Mouse (Mus musculus): ENCODE measurements around the gene Il34. TPM values are rescaled to one million over a fixed set of nuclear protein-coding genes. Genes with fewer than 3 reads are reported as not detected.

Il34 gene
- polyA plus RNA-seq, 1 experiment from 2014 or later = 8.8 TPM

GRCm38 (mm10) chr8:110704103-110704502 lies 101.6 kb downstream of the Il34 start:
- Histone ChIP-seq H3K4me3 (ENCODE audit: low read length) (no peak overlapping the region), H3K4me2 (ENCODE audit: low read length) (no peak overlapping the region), H3K36me3 (ENCODE audit: control insufficient read depth, insufficient read depth, low read length) (no peaks in the 10 kb centered on the region; the same call in 1 of the 2 replicates), H3K27me3 (replicated peaks; ENCODE audit: control insufficient read depth, insufficient read depth, low read length) (no peaks in the 10 kb centered on the region), H3K9me3 (ENCODE audit: control insufficient read depth, low read length) (no peaks in the 10 kb centered on the region), H3K27ac (ENCODE audit: low read depth, low read length) (0 out of 2 replicates have a peak overlapping the region, but pooled peaks have one; percentile 7), H3K9ac (ENCODE audit: low read depth, low read length) (no peak overlapping the region), H3K4me1 (ENCODE audit: control insufficient read depth, insufficient read depth, low read depth, low read length) (peaks cover 35% of the 10 kb centered on the region)
- ATAC-seq = no peak
- WGBS = 87% methylated on average over 3 of the region's 3 CpGs

- Histone ChIP-seq H3K9ac (ENCODE audit: low read depth, low read length) (no peak overlapping the region), H3K9me3 (ENCODE audit: control insufficient read depth, low read length) (no peaks in the 10 kb centered on the region), H3K27me3 (replicated peaks; ENCODE audit: control insufficient read depth, insufficient read depth, low read length) (no peaks in the 10 kb centered on the region), H3K4me3 (ENCODE audit: low read length) (no peak overlapping the region), H3K36me3 (ENCODE audit: control insufficient read depth, insufficient read depth, low read length) (no peaks in the 10 kb centered on the region; the same call in 1 of the 2 replicates), H3K27ac (ENCODE audit: low read depth, low read length) (0 out of 2 replicates have a peak overlapping the region, but pooled peaks have one; percentile 51), H3K4me1 (ENCODE audit: control insufficient read depth, insufficient read depth, low read depth, low read length) (peaks cover 33% of the 10 kb centered on the region), H3K4me2 (ENCODE audit: low read length) (no peak overlapping the region)
- no peak for ATAC-seq
- 76% methylated on average over 9 of the region's 9 CpGs for whole genome bisulfite sequencing
Observed at GRCm38 (mm10) chr8:110703460-110704061, 102.2 kb downstream of the Il34 start.

GRCm38 (mm10) chr8:110702636-110703459 lies 102.9 kb downstream of the Il34 start:
- H3K4me1 ChIP-seq (ENCODE audit: control insufficient read depth, insufficient read depth, low read depth, low read length) = peaks cover 29% of the 10 kb centered on the region

DNA sequence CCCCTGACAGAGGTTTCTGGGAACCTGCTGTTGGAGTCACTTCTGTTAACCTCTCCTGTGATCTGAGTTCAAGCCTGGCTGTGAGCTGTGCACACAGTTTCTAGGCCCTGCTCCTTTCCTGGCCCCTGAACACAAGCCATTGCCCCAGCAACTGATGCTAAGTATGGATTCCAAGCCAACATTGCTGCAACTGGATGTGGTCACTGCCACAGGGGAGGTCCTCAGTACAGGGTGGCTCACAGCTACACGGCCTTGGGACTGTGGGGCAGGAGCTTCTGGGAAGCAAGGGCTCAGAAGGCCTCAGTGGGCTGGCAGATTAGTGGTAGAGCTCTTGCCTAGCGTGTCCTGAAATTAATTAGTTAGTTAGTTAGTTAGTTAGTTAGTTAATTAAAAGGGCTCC lies 105.2 kb downstream of the Il34 start:
- WGBS = 93% methylated on average over 2 of the region's 2 CpGs
- Histone ChIP-seq H3K4me2 (ENCODE audit: low read length) (no peak overlapping the region), H3K36me3 (ENCODE audit: control insufficient read depth, insufficient read depth, low read length) (no peaks in the 10 kb centered on the region; the same call in none of the 2 replicates), H3K9me3 (ENCODE audit: control insufficient read depth, low read length) (no peaks in the 10 kb centered on the region), H3K4me1 (ENCODE audit: control insufficient read depth, insufficient read depth, low read depth, low read length) (peaks cover 34% of the 10 kb centered on the region), H3K27ac (ENCODE audit: low read depth, low read length) (no peak overlapping the region), H3K9ac (ENCODE audit: low read depth, low read length) (no peak overlapping the region), H3K27me3 (replicated peaks; ENCODE audit: control insufficient read depth, insufficient read depth, low read length) (no peaks in the 10 kb centered on the region), H3K4me3 (ENCODE audit: low read length) (no peak overlapping the region)
- ATAC-seq = no peak

More at GRCm38 (mm10) chr8:110702636-110703459, 102.9 kb downstream of the Il34 start:
- H3K9ac ChIP-seq (ENCODE audit: low read depth, low read length) = no peak overlapping the region
- no peak overlapping the region for H3K4me2 ChIP-seq (ENCODE audit: low read length)
- peak overlapping the region; percentile 51; the same call in 1 of the 2 replicates for H3K27ac ChIP-seq (ENCODE audit: low read depth, low read length)
- no peaks in the 10 kb centered on the region for H3K27me3 ChIP-seq (replicated peaks; ENCODE audit: control insufficient read depth, insufficient read depth, low read length)
- ATAC-seq = no peak
- WGBS = 32% methylated on average over 9 of the region's 9 CpGs
- H3K36me3 ChIP-seq (ENCODE audit: control insufficient read depth, insufficient read depth, low read length) = no peaks in the 10 kb centered on the region; the same call in 1 of the 2 replicates
- H3K9me3 ChIP-seq (ENCODE audit: control insufficient read depth, low read length) = no peaks in the 10 kb centered on the region
- no peak overlapping the region for H3K4me3 ChIP-seq (ENCODE audit: low read length)

- Histone ChIP-seq H3K36me3 (ENCODE audit: control insufficient read depth, insufficient read depth, low read length) (no peaks in the 10 kb centered on the region; the same call in none of the 2 replicates), H3K4me3 (ENCODE audit: low read length) (no peak overlapping the region), H3K4me1 (ENCODE audit: control insufficient read depth, insufficient read depth, low read depth, low read length) (peaks cover 37% of the 10 kb centered on the region), H3K27ac (ENCODE audit: low read depth, low read length) (peak overlapping the region; percentile 31; the same call in 1 of the 2 replicates), H3K27me3 (replicated peaks; ENCODE audit: control insufficient read depth, insufficient read depth, low read length) (no peaks in the 10 kb centered on the region), H3K9me3 (ENCODE audit: control insufficient read depth, low read length) (no peaks in the 10 kb centered on the region), H3K4me2 (ENCODE audit: low read length) (no peak overlapping the region), H3K9ac (ENCODE audit: low read depth, low read length) (no peak overlapping the region)
- no peak for ATAC-seq
- 82% methylated on average over 7 of the region's 7 CpGs for WGBS
Observed at GRCm38 (mm10) chr8:110699501-110699900, 106.2 kb downstream of the Il34 start.

- H3K4me2 ChIP-seq (ENCODE audit: low read length) = no peak overlapping the region
- 95% methylated on average over 1 of the region's 1 CpGs for WGBS
- no peaks in the 10 kb centered on the region for H3K27me3 ChIP-seq (replicated peaks; ENCODE audit: control insufficient read depth, insufficient read depth, low read length)
- no peak overlapping the region for H3K27ac ChIP-seq (ENCODE audit: low read depth, low read length)
- ATAC-seq = no peak
- H3K9ac ChIP-seq (ENCODE audit: low read depth, low read length) = no peak overlapping the region
- no peaks in the 10 kb centered on the region; the same call in none of the 2 replicates for H3K36me3 ChIP-seq (ENCODE audit: control insufficient read depth, insufficient read depth, low read length)
- H3K4me1 ChIP-seq (ENCODE audit: control insufficient read depth, insufficient read depth, low read depth, low read length) = peaks cover 37% of the 10 kb centered on the region
- no peaks in the 10 kb centered on the region for H3K9me3 ChIP-seq (ENCODE audit: control insufficient read depth, low read length)
- H3K4me3 ChIP-seq (ENCODE audit: low read length) = no peak overlapping the region
Observed at GRCm38 (mm10) chr8:110698098-110698497, 107.6 kb downstream of the Il34 start.

- no peak overlapping the region for H3K4me3 ChIP-seq (ENCODE audit: low read length)
- H3K4me2 ChIP-seq (ENCODE audit: low read length) = no peak overlapping the region
- no peaks in the 10 kb centered on the region; the same call in none of the 2 replicates for H3K36me3 ChIP-seq (ENCODE audit: control insufficient read depth, insufficient read depth, low read length)
- no peak overlapping the region for H3K9ac ChIP-seq (ENCODE audit: low read depth, low read length)
- H3K9me3 ChIP-seq (ENCODE audit: control insufficient read depth, low read length) = no peaks in the 10 kb centered on the region
- H3K27ac ChIP-seq (ENCODE audit: low read depth, low read length) = no peak overlapping the region
- no peak for ATAC-seq
- 80% methylated on average over 5 of the region's 5 CpGs for WGBS
- no peaks in the 10 kb centered on the region for H3K27me3 ChIP-seq (replicated peaks; ENCODE audit: control insufficient read depth, insufficient read depth, low read length)
- peaks cover 32% of the 10 kb centered on the region for H3K4me1 ChIP-seq (ENCODE audit: control insufficient read depth, insufficient read depth, low read depth, low read length)
Observed at GRCm38 (mm10) chr8:110697571-110697970, 108.2 kb downstream of the Il34 start.

DNA sequence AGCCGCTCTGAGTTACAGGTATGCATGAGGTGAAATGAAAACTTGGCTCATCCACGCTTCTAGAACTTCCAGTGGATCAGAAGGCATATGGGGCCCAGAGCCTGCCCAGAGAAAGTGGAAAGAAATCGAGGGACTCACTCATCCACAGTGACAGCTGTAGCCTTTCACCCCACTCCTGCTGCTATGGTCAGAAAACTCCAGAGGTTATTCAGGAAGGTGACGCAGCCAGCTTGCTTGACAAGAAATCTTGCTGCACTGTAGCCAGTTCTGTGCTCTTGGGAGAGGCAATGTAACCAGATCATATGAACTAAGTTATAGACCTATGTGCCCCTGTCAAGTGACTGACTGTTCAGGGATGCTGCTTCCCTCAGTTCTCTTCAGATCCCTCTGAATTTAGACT lies 109.7 kb downstream of the Il34 start:
- WGBS = 79% methylated on average over 4 of the region's 4 CpGs
- Histone ChIP-seq H3K9me3 (ENCODE audit: control insufficient read depth, low read length) (no peaks in the 10 kb centered on the region), H3K27ac (ENCODE audit: low read depth, low read length) (peak overlapping the region; percentile 73), H3K27me3 (replicated peaks; ENCODE audit: control insufficient read depth, insufficient read depth, low read length) (no peaks in the 10 kb centered on the region), H3K4me1 (ENCODE audit: control insufficient read depth, insufficient read depth, low read depth, low read length) (peaks cover 23% of the 10 kb centered on the region), H3K9ac (ENCODE audit: low read depth, low read length) (no peak overlapping the region), H3K4me2 (ENCODE audit: low read length) (no peak overlapping the region), H3K36me3 (ENCODE audit: control insufficient read depth, insufficient read depth, low read length) (no peaks in the 10 kb centered on the region; the same call in none of the 2 replicates), H3K4me3 (ENCODE audit: low read length) (no peak overlapping the region)
- no peak for ATAC-seq

DNA sequence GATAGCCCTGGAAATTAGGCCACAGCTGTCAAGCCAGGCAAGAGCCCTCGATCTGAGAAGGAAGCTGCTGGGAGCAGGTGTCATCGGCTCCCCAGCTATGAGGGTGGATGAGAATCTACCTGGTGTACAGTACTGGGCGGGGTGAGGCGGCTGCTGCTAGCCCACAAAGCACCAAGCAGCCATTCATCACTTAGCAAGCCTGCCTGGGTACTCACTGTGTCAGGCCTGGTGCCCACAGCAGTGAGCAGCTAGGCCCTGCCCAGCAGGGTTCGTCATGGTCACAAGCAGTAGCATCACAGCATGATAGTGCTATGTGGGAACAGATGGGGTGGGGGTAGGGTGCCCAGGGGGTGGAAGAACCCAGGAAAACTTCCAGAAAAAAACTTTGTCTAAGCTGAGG lies 110.3 kb downstream of the Il34 start:
- Histone ChIP-seq H3K4me2 (ENCODE audit: low read length) (no peak overlapping the region), H3K4me3 (ENCODE audit: low read length) (no peak overlapping the region), H3K9ac (ENCODE audit: low read depth, low read length) (no peak overlapping the region), H3K4me1 (ENCODE audit: control insufficient read depth, insufficient read depth, low read depth, low read length) (peaks cover 23% of the 10 kb centered on the region), H3K27ac (ENCODE audit: low read depth, low read length) (peak overlapping the region; percentile 73), H3K36me3 (ENCODE audit: control insufficient read depth, insufficient read depth, low read length) (no peaks in the 10 kb centered on the region; the same call in none of the 2 replicates), H3K27me3 (replicated peaks; ENCODE audit: control insufficient read depth, insufficient read depth, low read length) (no peaks in the 10 kb centered on the region), H3K9me3 (ENCODE audit: control insufficient read depth, low read length) (no peaks in the 10 kb centered on the region)
- ATAC-seq = peak; percentile 67
- WGBS = 72% methylated on average over 5 of the region's 5 CpGs

Measured in hindbrain, embryonic 16.5 days (tissue).